Mouse (Mus musculus): ENCODE results near the gene Emd. TPM values are rescaled to one million over a fixed set of nuclear protein-coding genes. Genes with fewer than 3 reads are reported as not detected.

Emd gene
- polyA plus RNA-seq, 2 experiments: 9.4 to 27.3 TPM

- Histone ChIP-seq H3K9me3 (ENCODE audit: control insufficient read depth, low read length) (no peaks in the 10 kb centered on the region), H3K4me2 (ENCODE audit: low read depth) (no peak overlapping the region), H3K27ac (no peak overlapping the region), H3K27me3 (ENCODE audit: control insufficient read depth, insufficient read depth, low read length) (no peaks in the 10 kb centered on the region), H3K4me3 (ENCODE audit: insufficient read depth in 1 of 2, low read depth in 2 of 2, low read length in 2 of 2) (no peak overlapping the region), H3K9ac (replicated peaks) (no peak overlapping the region), H3K36me3 (replicated peaks; ENCODE audit: control insufficient read depth, insufficient read depth, low read depth) (no peaks in the 10 kb centered on the region), H3K4me1 (replicated peaks; ENCODE audit: control insufficient read depth in 2 of 2, insufficient read depth in 2 of 2, low read length in 1 of 2) (no peaks in the 10 kb centered on the region)
- WGBS (ENCODE audit: insufficient replicate concordance): 85% methylated on average over 5 of the region's 5 CpGs
- no peak for ATAC-seq (ENCODE audit: insufficient read depth)
- TF ChIP-seq EP300 (IDR thresholded peaks at IDR 0.05; ENCODE audit: low read depth) (no peak), CTCF (IDR thresholded peaks at IDR 0.05; ENCODE audit: low read depth) (no peak)
- DNase-seq (ENCODE audit: low read depth in 3 of 3, low spot score in 3 of 3): no peak
These were observed 21.3 kb upstream of the Emd start for GRCm38 (mm10) chrX:74233196-74233595.

- ATAC-seq (ENCODE audit: insufficient read depth): no peak
- no peaks in the 10 kb centered on the region for H3K36me3 ChIP-seq (replicated peaks; ENCODE audit: control insufficient read depth, insufficient read depth, low read depth)
- WGBS (ENCODE audit: insufficient replicate concordance): 79% methylated on average over 4 of the region's 4 CpGs
These were observed 14.2 kb upstream of the Emd start for GRCm38 (mm10) chrX:74240332-74240731.

GRCm38 (mm10) chrX:74243396-74243795 lies 11.1 kb upstream of the Emd start:
- Histone ChIP-seq H3K4me1 (replicated peaks; ENCODE audit: control insufficient read depth in 2 of 2, insufficient read depth in 2 of 2, low read length in 1 of 2) (peaks cover 10 to 14% of the 10 kb centered on the region in 2 experiments), H3K4me2 (ENCODE audit: low read depth) (peak overlapping the region; percentile 83), H3K9me3 (ENCODE audit: control insufficient read depth, low read length) (no peaks in the 10 kb centered on the region), H3K27me3 (ENCODE audit: control insufficient read depth, insufficient read depth, low read length) (no peaks in the 10 kb centered on the region), H3K9ac (replicated peaks) (no peak overlapping the region), H3K4me3 (ENCODE audit: insufficient read depth in 1 of 2, low read depth in 2 of 2, low read length in 2 of 2) (no peak overlapping the region), H3K36me3 (replicated peaks; ENCODE audit: control insufficient read depth, insufficient read depth, low read depth) (no peaks in the 10 kb centered on the region), H3K27ac (no peak overlapping the region; the same call in 1 of the 2 replicates)
- no peak for TF ChIP-seq EP300 (IDR thresholded peaks at IDR 0.05; ENCODE audit: low read depth)
- no peak for TF ChIP-seq CTCF (IDR thresholded peaks at IDR 0.05; ENCODE audit: low read depth)
- DNase-seq (ENCODE audit: low read depth in 3 of 3, low spot score in 3 of 3) (no peak), ATAC-seq (ENCODE audit: insufficient read depth) (no peak)
- 44% methylated on average over 2 of the region's 2 CpGs for WGBS (ENCODE audit: insufficient replicate concordance)

More at GRCm38 (mm10) chrX:74240332-74240731, 14.2 kb upstream of the Emd start:
- H3K27me3 ChIP-seq (ENCODE audit: control insufficient read depth, insufficient read depth, low read length): no peaks in the 10 kb centered on the region
- no peak overlapping the region for H3K4me3 ChIP-seq (ENCODE audit: insufficient read depth in 1 of 2, low read depth in 2 of 2, low read length in 2 of 2)
- no peak overlapping the region for H3K27ac ChIP-seq
- TF ChIP-seq EP300 (IDR thresholded peaks at IDR 0.05; ENCODE audit: low read depth) (no peak), CTCF (IDR thresholded peaks at IDR 0.05; ENCODE audit: low read depth) (no peak)
- no peaks in the 10 kb centered on the region for H3K9me3 ChIP-seq (ENCODE audit: control insufficient read depth, low read length)
- H3K4me2 ChIP-seq (ENCODE audit: low read depth): no peak overlapping the region
- H3K9ac ChIP-seq (replicated peaks): no peak overlapping the region
- no peak for DNase-seq (ENCODE audit: low read depth in 3 of 3, low spot score in 3 of 3)
- peaks cover 10 to 12% of the 10 kb centered on the region in 2 experiments for H3K4me1 ChIP-seq (replicated peaks; ENCODE audit: control insufficient read depth in 2 of 2, insufficient read depth in 2 of 2, low read length in 1 of 2)

- ATAC-seq (ENCODE audit: insufficient read depth): peak; percentile 58; the same call in 1 of the 2 replicates
- DNase-seq (ENCODE audit: low read depth in 3 of 3, low spot score in 3 of 3): peak; percentile 49 to 73 (median 49)
- Histone ChIP-seq H3K27ac (no peak overlapping the region; the same call in 1 of the 2 replicates), H3K4me3 (ENCODE audit: insufficient read depth in 1 of 2, low read depth in 2 of 2, low read length in 2 of 2) (peak overlapping the region in 1 of 2 experiments; percentile 10; a peak in 1 of 4 replicates), H3K9ac (replicated peaks) (no peak overlapping the region), H3K9me3 (ENCODE audit: control insufficient read depth, low read length) (no peaks in the 10 kb centered on the region), H3K36me3 (replicated peaks; ENCODE audit: control insufficient read depth, insufficient read depth, low read depth) (no peaks in the 10 kb centered on the region), H3K4me1 (replicated peaks; ENCODE audit: control insufficient read depth in 2 of 2, insufficient read depth in 2 of 2, low read length in 1 of 2) (peaks cover 10 to 14% of the 10 kb centered on the region in 2 experiments), H3K27me3 (ENCODE audit: control insufficient read depth, insufficient read depth, low read length) (no peaks in the 10 kb centered on the region), H3K4me2 (ENCODE audit: low read depth) (peak overlapping the region; percentile 83)
- TF ChIP-seq CTCF (IDR thresholded peaks at IDR 0.05; ENCODE audit: low read depth) (peak; percentile 16; the same call in 1 of the 2 replicates), EP300 (IDR thresholded peaks at IDR 0.05; ENCODE audit: low read depth) (no peak)
- WGBS (ENCODE audit: insufficient replicate concordance): 17% methylated on average over 3 of the region's 3 CpGs
These were observed 10.7 kb upstream of the Emd start for GRCm38 (mm10) chrX:74243807-74244206.

- no peak overlapping the region for H3K9ac ChIP-seq (replicated peaks)
- no peaks in the 10 kb centered on the region for H3K9me3 ChIP-seq (ENCODE audit: control insufficient read depth, low read length)
- ATAC-seq (ENCODE audit: insufficient read depth) (no peak), DNase-seq (ENCODE audit: low read depth in 3 of 3, low spot score in 3 of 3) (no peak)
- H3K4me2 ChIP-seq (ENCODE audit: low read depth): peak overlapping the region; percentile 83
- 24% methylated on average over 3 of the region's 3 CpGs for WGBS (ENCODE audit: insufficient replicate concordance)
- H3K27me3 ChIP-seq (ENCODE audit: control insufficient read depth, insufficient read depth, low read length): no peaks in the 10 kb centered on the region; the same call in 1 of the 2 replicates
- H3K4me3 ChIP-seq (ENCODE audit: insufficient read depth in 1 of 2, low read depth in 2 of 2, low read length in 2 of 2): peak overlapping the region; percentile 48 to 59; a peak in 3 of 4 replicates
- no peak overlapping the region for H3K27ac ChIP-seq
- H3K36me3 ChIP-seq (replicated peaks; ENCODE audit: control insufficient read depth, insufficient read depth, low read depth): no peaks in the 10 kb centered on the region
- H3K4me1 ChIP-seq (replicated peaks; ENCODE audit: control insufficient read depth in 2 of 2, insufficient read depth in 2 of 2, low read length in 1 of 2): peaks cover 10 to 18% of the 10 kb centered on the region in 2 experiments
- TF ChIP-seq CTCF (IDR thresholded peaks at IDR 0.05; ENCODE audit: low read depth) (no peak), EP300 (IDR thresholded peaks at IDR 0.05; ENCODE audit: low read depth) (no peak)
These were observed 9.8 kb upstream of the Emd start for GRCm38 (mm10) chrX:74244614-74245083.

Data from liver, embryonic 14.5 days (tissue).